Mouse (Mus musculus) layer of hippocampus, adult 2 months (tissue): ENCODE results near the gene Skp1a. TPM values are rescaled to one million over a fixed set of nuclear protein-coding genes. Genes with fewer than 3 reads are reported as not detected.

Source experiments
- DNase-seq, 2 experiments: peaks; one replicate each; pipeline ENCODE4 v3.0.0; 2022; ENCODE audit warnings: low spot score in 2 of 2
- H3K27ac ChIP-seq: fragments of 200-600 bp; 2 replicates; pipeline ENCODE4 v1.8.1; 2022
- H3K4me3 ChIP-seq: fragments of 200-600 bp; 2 replicates; pipeline ENCODE4 v1.8.1; 2022; ENCODE audit warnings: mild to moderate bottlenecking
- CTCF ChIP-seq: fragments of 200-600 bp; conservative IDR thresholded peaks from 2 replicates; pipeline ENCODE4 v1.8.1; 2022; ENCODE audit warnings: antibody characterized with exemption, mild to moderate bottlenecking, moderate library complexity
- total RNA-seq, 2 experiments: library from RNA; stranded (reverse); gene quantifications; 2 replicates each; pipeline ENCODE4 v1.2.3; 2021

Gene Skp1a
- total RNA-seq, 2 experiments from 2014 or later: 456 to 474 TPM

DNA sequence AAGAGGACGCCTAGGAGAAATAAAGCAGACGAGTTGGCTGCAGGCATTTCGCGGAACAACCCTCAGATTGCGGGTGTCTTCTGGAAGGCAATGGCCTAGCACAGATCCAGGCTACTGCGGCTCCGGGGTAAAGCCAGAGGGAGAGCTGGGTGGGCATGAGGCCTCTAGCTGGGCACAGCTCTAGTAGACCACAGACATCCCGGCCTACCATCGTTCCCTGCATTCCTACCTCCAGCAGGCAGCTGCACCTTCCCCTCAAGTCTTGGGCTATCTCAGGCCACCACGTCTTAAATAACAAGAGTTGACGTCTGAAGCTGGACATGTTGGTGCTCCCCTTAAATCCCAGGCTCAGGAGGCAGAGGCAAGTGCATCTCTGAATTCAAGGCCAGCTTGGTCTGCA, 30.5 kb downstream of the Skp1a start:
- no peak for DNase-seq
- Histone ChIP-seq H3K4me3 (no peak overlapping the region), H3K27ac (no peak overlapping the region)
- no peak for TF ChIP-seq CTCF

DNA sequence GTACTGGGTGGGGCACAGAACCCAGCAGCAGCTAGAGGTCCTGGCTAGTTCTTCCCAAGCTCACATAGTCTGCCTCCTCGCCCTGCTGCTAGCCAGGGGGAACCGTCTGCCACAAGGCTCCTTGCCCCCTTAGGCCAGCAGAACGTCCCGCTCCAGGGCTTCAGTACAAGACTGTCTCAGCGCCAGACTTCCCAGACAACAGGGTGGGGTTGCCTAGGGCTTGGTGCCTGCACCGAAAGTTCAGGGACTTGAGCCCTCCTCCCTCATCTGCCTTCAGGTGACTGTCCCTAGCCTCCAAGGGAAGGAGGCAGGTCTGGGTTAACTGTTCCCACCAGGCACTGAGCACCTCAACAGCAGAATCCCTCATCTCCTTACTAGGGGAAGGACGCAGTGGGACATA, 33.1 kb downstream of the Skp1a start:
- DNase-seq: no peak
- no peak overlapping the region for H3K27ac ChIP-seq
- TF ChIP-seq CTCF: no peak
- H3K4me3 ChIP-seq: no peak overlapping the region

DNA sequence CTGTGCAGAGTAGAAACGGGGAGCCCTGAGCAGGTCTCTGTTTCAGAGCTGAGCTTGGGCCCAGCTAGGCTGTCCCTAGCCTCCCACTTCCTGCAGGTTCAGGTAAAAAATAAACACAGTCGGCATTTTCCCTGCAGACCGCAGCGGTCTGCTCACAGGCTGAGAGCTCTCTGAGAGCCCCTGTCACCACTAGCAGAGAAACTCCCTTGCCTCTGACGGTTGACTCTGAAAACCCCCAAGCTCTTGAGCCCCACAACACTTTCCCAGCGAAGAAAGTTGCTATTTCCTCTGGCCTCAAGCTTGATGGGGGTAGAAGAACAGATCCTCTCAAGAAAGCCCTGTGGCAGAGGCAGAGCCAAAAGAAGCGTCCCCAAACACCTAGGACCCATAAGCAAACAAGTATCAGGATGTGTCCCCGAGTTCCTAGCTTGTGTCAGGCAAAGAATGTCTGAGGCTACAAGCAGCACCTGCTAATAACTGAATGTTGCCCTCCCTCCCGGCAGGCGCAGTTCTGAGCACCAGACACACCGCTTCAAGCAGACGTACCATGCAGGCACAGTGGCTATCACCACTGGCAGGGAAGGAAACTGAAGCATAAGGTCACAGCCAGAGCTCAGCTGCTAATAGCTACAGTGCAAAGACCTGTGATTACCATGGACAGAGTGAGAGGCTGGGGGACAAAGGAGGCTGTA, 34.0 kb downstream of the Skp1a start:
- no peak overlapping the region for H3K27ac ChIP-seq
- H3K4me3 ChIP-seq: no peak overlapping the region
- no peak for DNase-seq
- no peak for TF ChIP-seq CTCF

DNA sequence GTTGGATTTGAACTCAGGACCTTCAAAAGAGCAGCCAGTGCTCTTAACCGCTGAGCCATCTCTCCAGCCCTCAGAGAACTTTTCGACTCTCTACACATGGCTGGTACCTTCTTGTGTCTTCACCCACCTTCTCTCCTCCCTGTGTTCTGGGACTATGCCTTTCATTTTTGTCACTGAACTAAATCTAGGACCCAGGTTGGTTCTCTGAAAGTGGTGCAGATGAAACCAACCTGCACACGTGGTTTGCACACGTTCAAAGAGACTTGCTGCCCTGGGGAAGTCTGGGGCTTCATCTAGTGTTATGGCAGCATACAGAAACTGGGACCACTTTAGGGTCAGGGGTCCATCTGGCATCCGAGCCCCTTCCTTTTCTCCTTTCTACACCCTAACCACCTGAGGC, 35.5 kb downstream of the Skp1a start:
- no peak for TF ChIP-seq CTCF
- Histone ChIP-seq H3K27ac (no peak overlapping the region), H3K4me3 (no peak overlapping the region)
- no peak for DNase-seq

DNA sequence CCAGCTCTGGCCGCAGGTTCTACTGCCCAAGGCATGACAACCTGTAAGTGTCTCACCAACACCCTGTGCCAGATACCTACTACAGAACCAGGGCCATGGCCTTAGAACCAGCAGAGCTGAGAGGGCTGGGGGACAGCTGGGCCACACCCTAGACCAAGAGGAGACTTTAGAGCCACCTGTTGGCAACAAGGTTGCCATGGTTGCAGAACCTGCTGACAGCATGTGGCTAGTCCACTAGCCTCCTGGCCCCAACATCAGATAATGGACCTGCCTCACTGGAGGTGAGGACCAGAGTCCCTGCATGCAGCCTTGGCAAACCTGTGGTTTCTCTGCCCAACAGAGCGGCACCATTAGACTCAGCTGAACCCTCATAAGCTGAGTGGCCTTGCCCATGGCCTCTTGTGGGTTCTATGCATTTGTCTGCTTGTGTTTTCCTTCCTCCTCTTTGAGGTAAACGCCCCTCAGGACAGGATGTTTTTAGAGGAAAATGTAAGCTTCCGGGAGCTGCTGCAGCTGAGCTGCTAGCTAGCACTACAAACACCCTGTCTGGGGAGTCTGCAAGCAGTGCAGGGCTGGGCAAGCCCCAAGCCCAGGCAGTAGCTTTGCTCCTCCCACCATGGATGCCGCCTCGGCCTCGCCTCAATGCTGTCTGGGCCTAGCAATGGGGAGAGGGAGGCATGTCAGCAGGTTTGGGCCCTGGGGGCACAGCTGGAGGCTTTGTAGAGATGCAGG, 36.5 kb downstream of the Skp1a start:
- TF ChIP-seq CTCF: no peak
- H3K27ac ChIP-seq: 0 out of 2 replicates have a peak overlapping the region, but pooled peaks have one; percentile 28

DNA sequence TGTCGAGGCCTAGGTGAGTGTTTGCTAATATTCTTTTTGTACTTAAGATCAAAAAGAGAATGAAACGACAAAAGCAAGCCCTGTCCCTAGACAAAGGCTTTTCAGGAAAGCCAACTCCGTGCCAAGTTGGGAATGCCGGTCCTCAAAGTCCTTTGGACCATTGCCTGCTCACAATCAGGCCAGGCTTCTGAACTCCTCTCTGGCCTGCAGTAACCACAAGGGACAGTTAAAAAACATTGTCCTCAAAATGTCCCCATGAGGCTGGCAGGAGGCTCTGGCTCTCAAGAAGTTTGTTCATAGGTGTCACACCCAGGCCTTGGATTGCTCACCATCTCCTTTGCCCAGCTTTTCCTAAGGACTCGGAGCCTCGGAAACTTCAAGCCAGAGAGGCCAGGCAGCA, 38.0 kb downstream of the Skp1a start:
- H3K27ac ChIP-seq: peak overlapping the region; percentile 25; the same call in 1 of the 2 replicates
- DNase-seq: no peak
- no peak for TF ChIP-seq CTCF
- no peak overlapping the region for H3K4me3 ChIP-seq

More for the DNA sequence above, 36.5 kb downstream of the Skp1a start:
- no peak overlapping the region for H3K4me3 ChIP-seq
- DNase-seq: no peak

DNA sequence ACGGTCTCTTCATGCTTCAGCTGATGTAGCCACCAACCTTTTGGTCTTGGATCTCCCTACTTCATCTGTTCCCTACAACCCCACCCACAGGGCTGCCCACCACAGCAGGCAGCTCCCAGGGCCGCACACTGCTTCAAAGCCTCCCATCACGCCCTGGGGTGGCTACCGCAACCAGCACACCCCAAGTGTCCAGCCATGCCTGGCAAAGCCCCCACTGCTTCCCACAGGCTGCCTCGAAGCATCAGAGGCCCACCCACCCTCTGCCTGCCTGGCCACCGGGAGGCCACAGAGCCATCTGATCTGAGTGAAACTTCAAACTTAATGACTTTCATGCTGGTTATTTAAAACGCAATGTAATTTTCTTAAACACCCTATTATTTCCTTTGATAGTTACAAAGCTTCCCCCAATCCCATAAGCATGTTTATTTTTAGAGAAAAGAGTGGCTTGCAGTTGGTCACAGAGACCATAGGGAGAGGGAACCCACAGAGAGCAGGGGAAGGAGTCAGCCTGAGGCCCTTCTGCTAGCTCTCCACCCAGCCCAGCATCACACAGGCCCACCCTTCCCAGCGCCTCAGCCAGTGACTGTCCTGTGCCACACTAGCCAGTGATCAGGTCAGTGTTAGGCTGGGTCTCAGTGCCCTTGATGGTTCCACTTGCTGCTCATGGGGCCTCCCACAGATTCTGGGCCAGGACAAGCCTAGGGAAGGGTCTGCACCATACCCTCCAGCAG, 40.1 kb downstream of the Skp1a start:
- H3K27ac ChIP-seq: no peak overlapping the region
- no peak overlapping the region for H3K4me3 ChIP-seq
- no peak for TF ChIP-seq CTCF
- DNase-seq: no peak

DNA sequence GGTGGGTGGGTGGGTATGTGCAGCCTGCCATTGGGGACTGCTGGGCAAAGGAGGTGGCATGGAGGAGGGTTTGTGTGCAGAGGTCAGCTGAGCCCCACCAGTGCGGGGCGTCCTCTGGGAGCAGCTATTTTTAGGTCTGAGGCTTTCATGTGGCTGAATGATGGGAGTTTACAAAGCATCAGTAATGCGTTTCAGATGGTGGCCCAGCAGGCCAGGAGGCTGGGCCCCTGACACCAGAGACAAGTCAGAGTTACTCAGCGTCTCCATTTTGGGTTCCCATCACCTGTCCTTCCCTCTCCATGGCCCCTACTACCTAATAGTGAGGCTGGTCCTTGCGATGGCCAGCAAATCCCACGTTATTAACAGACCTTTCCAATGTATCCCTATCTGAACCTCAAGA, 40.8 kb downstream of the Skp1a start:
- Histone ChIP-seq H3K4me3 (no peak overlapping the region), H3K27ac (peak overlapping the region; percentile 15; the same call in 1 of the 2 replicates)
- no peak for TF ChIP-seq CTCF
- DNase-seq: no peak

DNA sequence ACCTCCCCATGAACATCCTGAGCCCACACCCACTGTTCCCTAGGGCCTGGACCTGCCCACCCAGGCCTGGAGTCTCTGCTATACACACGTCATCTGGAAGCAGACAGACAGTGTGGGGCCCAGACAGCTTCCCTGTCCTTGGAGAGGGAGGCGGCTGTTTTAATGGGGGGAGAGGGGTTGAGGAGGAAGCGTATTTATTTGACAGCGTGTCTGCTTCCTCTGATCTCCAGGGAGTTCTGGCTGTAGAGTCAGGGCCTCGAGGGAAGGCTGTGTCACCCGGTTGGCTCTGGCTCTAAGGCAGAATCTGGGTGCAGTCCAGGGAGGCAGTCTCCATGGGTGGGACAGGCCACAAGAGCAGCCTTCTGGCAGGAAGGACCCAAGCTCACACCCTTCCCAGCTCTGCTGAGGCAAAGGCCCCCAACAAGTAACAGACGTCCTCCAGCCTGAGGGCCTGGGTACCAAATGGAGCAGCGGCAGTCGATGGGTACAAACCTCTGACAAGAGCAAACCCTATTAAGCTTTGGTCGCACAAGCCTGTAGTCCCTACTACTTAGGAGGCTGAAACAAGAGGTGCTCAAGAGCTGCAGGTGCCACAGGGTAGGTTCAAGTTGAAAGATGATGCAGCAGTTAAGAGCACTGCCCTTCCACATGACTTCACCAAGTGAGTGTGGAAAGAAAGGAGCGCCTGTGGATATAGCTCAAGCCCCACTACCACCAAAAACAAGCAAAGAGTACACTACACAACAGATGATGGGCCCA, 41.6 kb downstream of the Skp1a start:
- Histone ChIP-seq H3K27ac (peak overlapping the region; percentile 15; the same call in 1 of the 2 replicates), H3K4me3 (no peak overlapping the region)
- TF ChIP-seq CTCF: no peak
- no peak for DNase-seq

DNA sequence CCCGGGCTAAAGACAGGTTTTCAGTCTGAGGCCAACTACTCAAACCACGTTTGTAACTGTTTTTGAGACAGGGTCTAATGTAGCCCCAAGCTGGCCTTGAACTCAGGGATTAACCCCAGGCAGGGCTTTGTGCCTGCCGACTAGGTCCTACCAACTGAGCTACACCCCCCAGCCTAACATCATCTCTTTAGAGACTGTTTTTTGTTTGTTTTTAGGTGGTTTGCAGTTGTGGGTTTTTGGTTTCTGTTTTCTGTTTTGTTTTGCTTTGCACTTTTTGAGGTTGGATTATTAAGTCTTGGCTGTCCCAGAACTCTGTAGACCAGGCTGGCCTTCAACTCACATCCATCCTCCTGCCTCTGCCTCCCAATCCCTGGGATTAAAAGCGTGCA, 42.1 kb downstream of the Skp1a start:
- TF ChIP-seq CTCF: no peak
- Histone ChIP-seq H3K4me3 (no peak overlapping the region), H3K27ac (no peak overlapping the region)
- no peak for DNase-seq

DNA sequence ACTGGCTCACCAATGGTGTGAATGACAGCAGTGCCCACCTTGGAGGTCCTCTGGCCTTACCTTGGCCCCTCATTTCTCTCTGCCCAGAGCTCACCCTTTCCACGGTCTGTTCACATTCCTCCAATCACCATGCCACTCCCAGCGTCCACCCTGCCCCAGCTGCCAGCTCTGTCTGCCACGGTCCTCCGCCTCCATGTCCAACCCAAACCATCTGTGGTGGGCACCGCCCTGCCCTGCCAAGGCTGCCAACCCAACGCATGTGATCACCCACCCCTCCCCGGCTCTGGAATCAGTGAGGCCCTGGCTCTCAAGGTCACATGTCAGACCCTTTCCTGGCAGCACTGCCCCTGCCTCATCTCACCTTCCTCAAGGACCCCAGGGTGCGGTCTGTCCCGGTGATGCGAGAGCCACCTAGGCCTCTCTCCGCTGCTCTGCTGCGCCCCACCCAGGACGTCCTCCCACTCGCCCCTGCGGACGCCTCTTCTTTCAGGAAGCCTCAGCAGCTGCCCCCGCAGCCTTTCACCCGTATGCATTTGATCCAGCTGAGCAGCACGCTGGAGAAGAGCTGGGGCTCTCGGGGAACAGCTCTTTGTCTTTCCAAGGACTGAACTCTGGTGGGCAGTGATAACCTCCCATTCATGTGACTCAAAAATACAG, 42.8 kb downstream of the Skp1a start:
- H3K27ac ChIP-seq: no peak overlapping the region
- DNase-seq: no peak
- TF ChIP-seq CTCF: no peak

DNA sequence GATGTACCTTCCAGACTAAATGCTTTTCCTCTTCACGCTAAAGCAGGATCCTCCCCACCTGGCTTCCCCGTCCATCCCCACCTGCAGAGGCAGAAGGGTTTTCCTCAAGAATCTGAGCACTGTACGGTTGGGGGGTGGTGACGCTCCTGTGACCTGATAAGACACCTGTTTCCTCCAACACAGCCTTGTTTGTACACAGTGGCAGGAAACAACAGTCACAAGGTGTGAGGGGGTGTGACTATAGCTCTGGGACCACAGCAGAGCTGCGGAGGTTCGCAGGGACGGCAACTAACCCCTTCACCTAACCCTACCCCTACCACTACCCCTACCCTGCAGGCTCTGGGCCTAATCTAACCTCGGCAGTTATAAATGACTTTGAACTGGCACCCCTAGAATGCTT, 43.6 kb downstream of the Skp1a start:
- Histone ChIP-seq H3K4me3 (no peak overlapping the region), H3K27ac (no peak overlapping the region)
- no peak for TF ChIP-seq CTCF
- DNase-seq: no peak

More for the DNA sequence above, 42.8 kb downstream of the Skp1a start:
- no peak overlapping the region for H3K4me3 ChIP-seq
